Mouse (Mus musculus): ENCODE measurements at regions not wholly inside any gene's neighbourhood (a gene's known extent, or its start where the extent isn't known, plus 50 kb on each side); places are given as distances from the start of the nearest gene placed in this dataset.

DNA sequence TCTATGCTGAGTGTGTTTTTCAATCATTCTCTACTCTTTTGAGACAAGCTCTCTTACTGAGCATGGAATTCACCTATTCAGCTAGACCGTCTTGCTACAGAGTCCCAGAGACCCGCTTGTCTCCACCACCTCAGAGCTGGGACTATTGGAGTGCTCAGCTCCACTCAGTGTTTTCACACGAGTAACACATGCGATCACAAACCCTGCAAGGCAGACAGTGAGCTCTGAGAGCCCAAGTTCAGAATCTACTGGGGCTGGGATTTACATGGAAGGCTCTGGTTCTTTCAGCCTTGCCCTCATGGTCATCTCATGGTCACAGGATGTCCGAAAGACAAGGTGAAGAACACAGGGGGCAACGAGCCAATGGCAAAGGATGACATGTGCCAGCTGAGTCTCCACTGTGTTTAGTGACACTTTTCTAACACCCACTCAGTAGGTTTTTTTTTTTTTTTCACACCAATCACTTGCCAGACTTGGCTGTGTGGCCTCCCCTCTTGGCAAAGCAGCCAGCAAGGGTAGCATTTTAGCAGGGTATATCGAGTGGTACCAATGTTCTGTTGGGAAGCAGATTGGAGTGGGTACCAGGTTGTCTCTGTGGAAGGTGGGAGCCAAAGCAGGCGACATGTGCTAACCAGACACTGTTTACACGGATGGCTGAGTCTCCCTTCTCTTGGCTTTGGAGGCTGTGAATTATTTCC lies 51.2 kb upstream of the Gtsf1l start:
- DNase-seq: no peak

DNA sequence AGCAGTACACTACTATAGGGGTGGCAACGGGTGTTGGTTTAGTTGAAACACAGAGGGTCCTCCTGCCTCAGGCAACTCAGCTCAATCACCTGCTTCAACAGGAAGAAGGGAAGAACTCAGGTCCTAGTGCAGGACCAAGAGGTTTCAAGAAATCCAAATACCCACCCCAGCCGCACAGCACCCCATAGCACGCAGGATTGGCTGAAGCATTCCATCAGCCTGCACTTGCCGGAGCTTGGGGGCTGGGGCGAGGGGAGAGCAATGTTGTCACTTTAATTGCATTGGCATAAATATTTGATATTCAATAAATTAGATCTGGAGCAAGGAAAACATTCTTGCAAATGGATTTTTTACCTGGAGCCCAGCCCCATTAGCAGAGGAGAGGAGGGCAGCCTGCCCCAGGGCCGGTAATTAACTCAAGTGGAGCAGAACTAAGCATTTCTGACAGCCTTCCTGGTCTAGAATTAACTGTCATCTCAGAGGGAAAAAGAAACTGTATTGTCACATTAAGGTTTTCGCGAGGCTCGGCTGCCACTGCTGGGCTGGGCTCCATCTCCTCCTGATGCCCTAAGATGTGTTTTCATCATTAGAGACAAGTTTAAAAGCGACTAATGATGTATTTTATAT lies 55.2 kb upstream of the Gtsf1l start:
- peak in 1 of 2 experiments; percentile 10 for DNase-seq

DNA sequence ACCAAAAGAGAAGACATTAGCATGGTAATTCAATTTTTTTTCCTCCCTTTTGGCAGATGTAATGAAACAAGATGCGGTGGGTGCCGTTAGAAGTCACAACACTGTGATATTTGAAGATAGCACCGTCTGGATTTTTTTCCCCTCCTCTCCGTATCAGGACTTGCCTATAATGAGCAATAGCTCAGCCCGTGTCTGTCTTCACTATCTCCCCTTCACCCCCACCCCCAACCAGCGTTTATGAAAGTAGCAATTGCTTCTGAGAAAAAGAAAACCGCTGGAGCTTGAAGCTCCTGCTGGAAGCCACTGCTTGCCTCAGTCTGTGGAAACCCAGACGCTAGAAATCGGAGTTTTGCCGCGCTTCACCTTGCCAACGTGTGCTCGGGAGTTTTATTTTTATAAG lies 55.8 kb upstream of the Gtsf1l start:
- no peak for DNase-seq

DNA sequence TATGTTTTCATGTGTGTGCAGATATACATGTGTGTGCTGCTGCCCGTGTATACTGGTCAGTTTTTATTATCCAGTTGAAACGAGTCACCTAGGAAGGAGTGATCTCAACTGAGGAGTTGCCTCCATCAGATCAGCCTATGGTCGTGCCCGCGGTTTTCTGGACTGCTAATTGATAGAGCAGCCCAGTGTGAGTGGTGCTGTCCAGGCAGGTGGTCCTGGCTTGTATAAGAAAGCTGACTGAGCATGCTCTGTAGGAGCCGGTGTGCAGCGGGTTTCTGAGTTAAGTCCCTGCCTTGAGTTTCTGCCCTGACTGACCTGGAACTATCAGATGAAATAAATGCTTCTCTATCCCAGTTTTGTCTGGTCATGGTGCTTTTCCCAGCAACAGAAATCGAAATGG lies 56.9 kb upstream of the Tox2 start:
- no peak for DNase-seq

DNA sequence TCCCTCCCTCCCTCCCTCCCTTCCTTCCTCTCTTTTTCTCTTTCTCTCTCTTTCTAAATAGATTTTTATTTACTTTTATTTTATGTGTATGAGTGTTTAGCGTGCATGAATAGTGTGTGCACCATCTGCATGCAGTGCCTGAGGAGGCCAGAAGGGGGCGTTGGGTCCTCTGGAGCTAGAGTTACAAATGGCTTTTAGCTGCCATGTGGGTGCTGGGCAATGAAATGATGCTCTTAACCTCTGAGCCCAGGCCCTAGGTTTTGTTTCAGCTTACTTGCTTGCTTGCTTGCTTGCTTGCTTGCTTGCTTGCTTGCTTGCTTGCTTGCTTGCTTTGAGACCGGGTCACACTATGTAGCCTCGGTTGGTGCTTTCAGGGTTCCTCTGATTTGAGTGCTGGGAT lies 56.4 kb upstream of the Tox2 start:
- no peak for DNase-seq

DNA sequence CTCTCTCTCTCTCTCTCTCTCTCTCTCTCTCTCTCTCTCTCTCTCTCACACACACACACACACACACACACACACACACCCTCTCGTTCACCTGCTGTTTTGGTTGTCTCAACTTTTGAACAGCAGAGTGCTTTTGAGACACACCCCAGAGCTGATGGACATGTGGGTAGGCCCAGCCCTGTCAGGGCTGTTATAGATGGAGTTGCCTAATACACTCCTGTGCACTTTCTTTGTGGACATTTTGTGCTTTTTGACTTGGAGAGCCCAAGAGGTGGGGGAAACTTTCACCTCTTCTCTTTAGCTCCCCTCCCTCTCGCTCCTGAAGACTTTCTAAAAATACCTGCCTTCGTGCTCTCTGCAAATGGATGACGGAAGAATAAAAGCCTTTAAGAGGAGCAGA lies 55.5 kb upstream of the Tox2 start:
- DNase-seq: no peak

DNA sequence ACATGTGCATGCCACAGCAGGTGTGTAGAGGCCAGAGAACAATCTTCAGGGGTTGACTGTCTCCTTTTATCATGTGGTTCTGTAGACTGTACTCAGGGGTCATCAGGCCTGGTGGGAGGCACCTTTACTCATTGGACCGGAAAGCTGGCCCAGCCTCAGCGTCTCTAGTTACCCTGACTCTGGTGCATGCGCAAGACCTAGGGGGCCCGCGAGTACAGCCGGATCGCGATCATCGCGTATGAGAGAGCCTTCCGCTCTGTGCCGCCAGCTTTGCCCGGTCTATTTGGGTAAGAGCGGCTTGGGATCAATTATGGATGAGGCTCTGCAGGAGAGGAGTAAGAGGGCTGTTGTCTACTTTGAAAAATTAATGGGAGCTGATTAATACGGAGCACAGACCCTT lies 51.9 kb upstream of the Tox2 start:
- no peak for DNase-seq

DNA sequence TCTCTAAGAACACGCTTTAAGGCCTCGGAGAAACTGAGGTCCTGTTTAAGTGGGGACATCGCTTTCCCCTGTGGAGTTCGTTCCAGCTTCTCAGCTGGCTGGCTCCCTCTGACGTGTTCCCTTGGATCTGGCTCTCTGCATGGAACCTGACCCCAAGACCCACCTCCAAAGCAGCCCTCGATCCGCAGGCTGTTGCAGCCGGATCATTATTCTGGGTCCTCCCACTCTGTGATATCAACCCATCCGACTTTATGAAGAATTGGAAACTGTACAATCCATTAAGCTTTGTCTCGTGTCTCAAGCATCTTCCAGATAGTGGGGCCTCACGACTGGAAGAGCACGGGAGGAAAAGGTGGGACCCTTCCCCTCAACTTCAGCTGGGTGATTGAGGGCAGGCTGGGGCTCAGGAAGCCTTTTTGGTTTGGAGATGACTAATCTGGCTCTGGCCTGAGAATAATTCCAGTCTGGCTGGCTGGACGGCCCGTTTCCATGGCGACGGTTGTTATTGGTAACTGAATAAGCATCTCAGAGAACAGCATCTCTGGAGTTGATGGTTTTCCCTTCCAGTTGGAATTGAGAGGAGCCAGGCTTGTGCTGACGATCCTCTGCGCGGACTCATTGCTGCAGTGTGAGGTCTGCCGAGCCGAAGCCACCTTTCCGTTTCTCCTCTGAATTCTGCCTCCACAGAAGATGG lies 50.4 kb upstream of the Tox2 start:
- DNase-seq: peak; percentile 26

All from cerebellum, postnatal 36 days (tissue).